Mouse (Mus musculus) embryonic fibroblast, embryonic 13.5 days (primary cell): ENCODE data around the gene Cit.

Experiments
- CTCF ChIP-seq: IDR thresholded peaks from 2 replicates; pipeline ENCODE4 v1.5.1; 2011; ENCODE audit warnings: mild to moderate bottlenecking, control low read depth, low read length, moderate library complexity, borderline replicate concordance; ENCODE audit not compliant: insufficient read depth
- POLR2A ChIP-seq: IDR thresholded peaks from 2 replicates; pipeline ENCODE4 v1.6.1; 2011; ENCODE audit warnings: low read depth, mild to moderate bottlenecking, control low read depth, low read length, moderate library complexity

GRCm38 (mm10) chr5:115817022-115817421 lies 28.1 kb upstream of the Cit start:
- TF ChIP-seq CTCF, result no peak
- TF ChIP-seq POLR2A, result no peak
